Mouse (Mus musculus): ENCODE results near the gene Mapk10.

DNA sequence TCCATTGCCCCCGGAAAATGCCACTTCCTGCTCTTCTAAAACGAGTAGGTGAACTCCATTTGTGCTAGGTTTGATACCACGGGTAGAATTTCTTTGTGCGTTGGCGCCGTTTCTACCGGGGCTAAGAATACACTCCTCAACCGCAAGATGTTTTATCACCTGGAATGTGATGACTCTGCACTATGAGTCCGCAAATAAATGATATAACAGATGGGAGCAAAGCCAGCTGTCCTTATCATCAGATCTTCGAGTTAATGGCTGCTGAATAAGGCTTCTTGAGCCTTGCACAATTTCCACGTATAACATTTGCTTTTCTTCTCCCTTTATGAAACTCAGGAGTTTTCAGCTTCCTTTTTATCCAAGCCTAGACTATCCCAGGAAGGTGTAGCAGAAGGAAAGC is 351.4 kb downstream of the Mapk10 start:
- no peak for TF ChIP-seq CTCF (IDR thresholded peaks at IDR 0.05; ENCODE audit: low read depth)
- TF ChIP-seq EP300 (IDR thresholded peaks at IDR 0.05; ENCODE audit: low read depth): no peak

All from heart, postnatal 0 days (tissue).